Mouse (Mus musculus): ENCODE data around the gene Ppp1r9b. TPM values are rescaled to one million over a fixed set of nuclear protein-coding genes. Genes with fewer than 3 reads are reported as not detected.
A peak's percentile ranks its signal among the peaks of the same experiment; 100 is the strongest.

Ppp1r9b gene
- polyA plus RNA-seq, 1 experiment: 31.4 TPM

- Histone ChIP-seq H3K9me3 (ENCODE audit: control insufficient read depth, low read length) (no peaks in the 10 kb centered on the region), H3K4me3 (replicated peaks) (no peak overlapping the region), H3K36me3 (ENCODE audit: control insufficient read depth) (no peaks in the 10 kb centered on the region), H3K27me3 (ENCODE audit: control insufficient read depth) (peaks cover 23% of the 10 kb centered on the region), H3K4me1 (ENCODE audit: control insufficient read depth) (peaks cover 6% of the 10 kb centered on the region)
- TF ChIP-seq TAL1 (IDR thresholded peaks at IDR 0.05; ENCODE audit: low read length) (no peak), GATA1 (IDR thresholded peaks at IDR 0.05; ENCODE audit: low read length) (no peak)
Measured at GRCm38 (mm10) chr11:94973313-94973712, 17.5 kb upstream of the Ppp1r9b start.

DNA sequence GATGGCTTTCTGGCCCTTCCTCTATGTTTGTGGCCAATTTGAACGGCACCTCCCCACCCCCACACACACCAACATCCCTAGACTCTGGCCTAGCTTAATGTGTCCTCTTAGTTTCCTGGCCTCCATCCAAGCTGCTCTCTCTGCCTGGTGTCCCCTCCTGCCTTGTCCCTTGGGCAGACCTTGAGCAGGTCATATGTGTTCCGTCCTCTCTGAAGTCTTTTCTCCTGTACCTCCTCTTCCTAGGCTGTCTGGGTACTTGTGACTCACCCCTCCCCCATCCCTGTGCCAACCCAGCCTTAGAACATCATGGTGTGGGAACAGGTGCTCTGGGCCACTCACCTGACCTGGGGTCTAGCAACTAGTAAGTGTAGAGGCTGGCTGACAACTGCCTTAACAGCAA, 15.9 kb upstream of the Ppp1r9b start:
- Histone ChIP-seq H3K27me3 (ENCODE audit: control insufficient read depth) (peaks cover 15% of the 10 kb centered on the region), H3K36me3 (ENCODE audit: control insufficient read depth) (no peaks in the 10 kb centered on the region), H3K4me1 (ENCODE audit: control insufficient read depth) (peaks cover 23% of the 10 kb centered on the region), H3K9me3 (ENCODE audit: control insufficient read depth, low read length) (no peaks in the 10 kb centered on the region), H3K4me3 (replicated peaks) (no peak overlapping the region)
- TF ChIP-seq TAL1 (IDR thresholded peaks at IDR 0.05; ENCODE audit: low read length): no peak
- no peak for TF ChIP-seq GATA1 (IDR thresholded peaks at IDR 0.05; ENCODE audit: low read length)

DNA sequence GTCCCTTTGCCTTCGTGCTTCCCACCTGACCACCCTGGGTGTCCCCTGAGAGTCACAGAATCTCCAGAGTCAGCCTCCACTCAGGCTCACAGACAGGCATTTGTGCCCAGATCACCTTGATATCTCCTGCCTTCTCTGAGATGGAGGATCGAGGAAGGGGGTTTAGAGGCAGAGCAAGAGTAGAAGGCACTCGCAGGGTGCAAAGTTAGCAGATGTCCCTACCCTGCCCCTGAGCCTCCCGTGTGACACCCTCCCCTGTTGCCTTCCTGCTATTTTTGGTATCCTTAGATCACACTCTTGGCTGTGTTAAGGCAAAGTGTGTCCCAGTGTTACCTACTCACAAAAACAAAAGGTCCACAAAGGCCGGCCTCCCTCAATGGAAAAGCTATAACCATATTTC, 14.6 kb upstream of the Ppp1r9b start, which contains the start of gene Sgca:
Sgca (minus strand) TSS at position 129 of the 400 bp plus-strand sequence.
- Histone ChIP-seq H3K4me3 (replicated peaks) (no peak within 1 kb of the TSS), H3K27me3 (ENCODE audit: control insufficient read depth) (peaks cover 10% of the 10 kb centered on the region), H3K4me1 (ENCODE audit: control insufficient read depth) (peaks cover 28% of the 10 kb centered on the region), H3K9me3 (ENCODE audit: control insufficient read depth, low read length) (no peaks in the 10 kb centered on the region), H3K36me3 (ENCODE audit: control insufficient read depth) (no peaks in the 10 kb centered on the region)
- TF ChIP-seq TAL1 (IDR thresholded peaks at IDR 0.05; ENCODE audit: low read length) (no peak), GATA1 (IDR thresholded peaks at IDR 0.05; ENCODE audit: low read length) (no peak)

DNA sequence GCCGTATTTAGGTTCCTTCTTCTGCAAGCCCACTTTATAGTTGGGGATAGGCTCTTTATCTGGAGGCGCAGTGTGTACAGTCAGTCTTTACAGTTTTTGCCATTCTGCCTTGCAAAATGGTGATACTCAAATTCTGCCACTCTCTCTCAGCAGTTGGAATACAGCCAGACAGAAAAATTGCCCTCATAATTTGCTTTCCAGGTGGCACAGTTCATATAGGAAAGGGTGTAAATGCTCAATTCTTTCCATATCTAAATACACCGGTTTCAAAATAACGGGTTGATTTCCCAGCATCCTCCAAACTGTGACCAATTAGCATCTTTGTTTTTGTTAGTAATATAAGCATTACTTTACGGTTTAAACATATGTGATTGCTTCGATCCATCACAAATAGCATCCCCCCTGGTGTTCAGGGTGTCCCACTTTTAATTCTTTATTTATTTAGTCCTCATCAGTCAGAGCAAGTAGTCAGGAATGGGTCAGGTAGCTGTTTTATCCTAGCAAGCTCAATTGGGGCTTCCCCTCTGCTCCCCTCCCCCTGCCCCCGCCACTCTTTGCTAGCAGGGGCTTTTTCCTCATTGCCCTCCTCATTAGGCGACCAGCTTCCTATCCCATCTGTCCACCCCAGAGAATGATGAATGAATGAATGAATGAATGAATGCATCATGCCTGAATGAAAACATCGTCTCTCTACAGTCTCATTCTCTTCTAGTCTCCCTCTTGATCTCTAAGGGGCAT, 12.5 kb upstream of the Ppp1r9b start:
- Histone ChIP-seq H3K27me3 (ENCODE audit: control insufficient read depth) (peaks cover 2% of the 10 kb centered on the region; the same call in 1 of the 2 replicates), H3K4me1 (ENCODE audit: control insufficient read depth) (peaks cover 29% of the 10 kb centered on the region), H3K9me3 (ENCODE audit: control insufficient read depth, low read length) (no peaks in the 10 kb centered on the region), H3K36me3 (ENCODE audit: control insufficient read depth) (no peaks in the 10 kb centered on the region), H3K4me3 (replicated peaks) (peak overlapping the region; percentile 49)
- TF ChIP-seq TAL1 (IDR thresholded peaks at IDR 0.05; ENCODE audit: low read length) (no peak), GATA1 (IDR thresholded peaks at IDR 0.05; ENCODE audit: low read length) (no peak)

DNA sequence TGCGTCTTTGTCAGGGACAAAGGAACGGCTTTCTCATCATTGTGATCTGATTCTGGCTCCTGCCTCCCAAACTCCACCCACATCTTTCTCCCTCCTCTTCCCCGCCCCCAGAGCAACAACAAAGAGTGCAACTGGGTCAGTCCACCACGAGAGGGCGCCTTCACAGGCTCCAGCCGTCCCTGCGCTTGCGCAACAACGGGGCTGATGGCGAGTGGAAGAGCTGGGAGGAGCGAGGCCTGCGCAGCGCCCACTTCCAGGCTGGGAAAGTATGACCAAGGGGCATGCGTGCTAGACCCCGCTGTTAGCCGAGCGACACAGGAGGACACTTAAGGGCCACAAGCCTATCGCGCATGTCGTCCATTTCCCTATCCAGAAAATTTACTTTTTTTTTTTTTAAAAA, 11.9 kb upstream of the Ppp1r9b start:
- Histone ChIP-seq H3K36me3 (ENCODE audit: control insufficient read depth) (no peaks in the 10 kb centered on the region), H3K4me3 (replicated peaks) (peak overlapping the region; percentile 49), H3K27me3 (ENCODE audit: control insufficient read depth) (peaks cover 2% of the 10 kb centered on the region; the same call in 1 of the 2 replicates), H3K9me3 (ENCODE audit: control insufficient read depth, low read length) (no peaks in the 10 kb centered on the region), H3K4me1 (ENCODE audit: control insufficient read depth) (peaks cover 35% of the 10 kb centered on the region)
- TF ChIP-seq GATA1 (IDR thresholded peaks at IDR 0.05; ENCODE audit: low read length) (no peak), TAL1 (IDR thresholded peaks at IDR 0.05; ENCODE audit: low read length) (no peak)

DNA sequence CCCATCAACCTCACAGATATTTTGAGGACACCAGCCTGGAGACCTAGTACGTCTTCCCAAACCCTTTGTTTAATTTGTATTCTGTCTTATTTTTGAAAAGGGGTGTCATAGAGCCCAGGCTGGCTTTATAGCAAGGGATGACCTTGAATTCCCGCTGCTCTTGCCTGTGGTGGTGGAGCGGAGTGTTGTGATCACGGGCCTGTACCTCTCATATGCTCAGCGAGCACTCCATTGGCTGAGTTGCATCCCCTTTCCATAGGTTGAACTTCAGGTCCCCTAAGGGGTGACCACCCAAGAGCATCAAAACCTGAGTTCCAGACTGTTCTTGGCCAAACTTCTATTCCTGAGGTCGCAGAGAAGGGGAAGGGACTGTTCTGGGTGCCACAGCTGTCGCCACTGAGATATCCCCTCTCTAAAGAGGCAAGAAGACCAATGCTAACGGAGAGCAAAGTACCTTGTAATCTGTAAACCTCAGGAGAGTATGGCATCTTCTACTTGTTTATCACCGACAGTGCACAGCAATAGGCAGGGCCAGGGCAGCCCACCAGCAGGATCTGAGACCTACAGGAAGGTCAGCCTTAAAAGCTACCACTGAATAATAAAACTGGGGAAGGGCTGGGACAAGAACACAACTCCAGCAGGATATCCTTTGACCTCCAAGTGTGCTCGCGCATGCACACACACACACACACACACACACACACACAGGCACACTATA, 11.2 kb upstream of the Ppp1r9b start:
- Histone ChIP-seq H3K9me3 (ENCODE audit: control insufficient read depth, low read length) (no peaks in the 10 kb centered on the region), H3K27me3 (ENCODE audit: control insufficient read depth) (peaks cover 2% of the 10 kb centered on the region; the same call in 1 of the 2 replicates), H3K4me1 (ENCODE audit: control insufficient read depth) (peaks cover 41% of the 10 kb centered on the region), H3K4me3 (replicated peaks) (peak overlapping the region; percentile 49), H3K36me3 (ENCODE audit: control insufficient read depth) (no peaks in the 10 kb centered on the region)
- TF ChIP-seq TAL1 (IDR thresholded peaks at IDR 0.05; ENCODE audit: low read length) (no peak), GATA1 (IDR thresholded peaks at IDR 0.05; ENCODE audit: low read length) (no peak)

GRCm38 (mm10) chr11:94985140-94985539, 5.7 kb upstream of the Ppp1r9b start:
- peaks cover 71% of the 10 kb centered on the region for H3K4me1 ChIP-seq (ENCODE audit: control insufficient read depth)
- TF ChIP-seq TAL1 (IDR thresholded peaks at IDR 0.05; ENCODE audit: low read length) (no peak), GATA1 (IDR thresholded peaks at IDR 0.05; ENCODE audit: low read length) (no peak)
- H3K9me3 ChIP-seq (ENCODE audit: control insufficient read depth, low read length): no peaks in the 10 kb centered on the region
- H3K27me3 ChIP-seq (ENCODE audit: control insufficient read depth): peaks cover 2% of the 10 kb centered on the region; the same call in 1 of the 2 replicates
- H3K4me3 ChIP-seq (replicated peaks): no peak overlapping the region
- no peaks in the 10 kb centered on the region for H3K36me3 ChIP-seq (ENCODE audit: control insufficient read depth)

DNA sequence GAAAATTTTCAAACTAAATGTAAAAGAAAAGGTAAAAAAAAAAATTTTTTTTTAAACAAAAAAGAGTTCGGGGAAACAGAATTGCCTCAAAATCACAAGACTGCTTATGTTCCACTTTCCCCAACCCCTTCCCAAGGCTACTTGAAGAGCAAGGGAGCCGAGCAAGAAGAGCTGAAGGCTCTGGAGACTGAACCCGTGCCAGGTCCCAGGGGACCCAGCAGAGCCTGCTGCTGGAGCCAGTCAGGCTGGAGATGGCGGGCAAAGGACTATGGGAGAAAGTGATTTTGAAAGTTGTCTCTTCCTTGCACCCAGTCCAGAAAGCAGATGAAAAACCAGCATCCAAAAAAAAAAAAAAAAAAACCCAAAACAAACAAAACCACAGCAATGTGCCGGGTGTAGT, 5.0 kb upstream of the Ppp1r9b start:
- Histone ChIP-seq H3K4me1 (ENCODE audit: control insufficient read depth) (peaks cover 74% of the 10 kb centered on the region), H3K4me3 (replicated peaks) (no peak overlapping the region), H3K36me3 (ENCODE audit: control insufficient read depth) (no peaks in the 10 kb centered on the region), H3K9me3 (ENCODE audit: control insufficient read depth, low read length) (no peaks in the 10 kb centered on the region), H3K27me3 (ENCODE audit: control insufficient read depth) (peaks cover 2% of the 10 kb centered on the region; the same call in 1 of the 2 replicates)
- no peak for TF ChIP-seq GATA1 (IDR thresholded peaks at IDR 0.05; ENCODE audit: low read length)
- TF ChIP-seq TAL1 (IDR thresholded peaks at IDR 0.05; ENCODE audit: low read length): no peak

GRCm38 (mm10) chr11:94986435-94986834, 4.4 kb upstream of the Ppp1r9b start:
- Histone ChIP-seq H3K27me3 (ENCODE audit: control insufficient read depth) (peaks cover 2% of the 10 kb centered on the region; the same call in 1 of the 2 replicates), H3K36me3 (ENCODE audit: control insufficient read depth) (no peaks in the 10 kb centered on the region), H3K4me1 (ENCODE audit: control insufficient read depth) (peaks cover 73% of the 10 kb centered on the region), H3K4me3 (replicated peaks) (no peak overlapping the region), H3K9me3 (ENCODE audit: control insufficient read depth, low read length) (no peaks in the 10 kb centered on the region)
- TF ChIP-seq GATA1 (IDR thresholded peaks at IDR 0.05; ENCODE audit: low read length): no peak
- TF ChIP-seq TAL1 (IDR thresholded peaks at IDR 0.05; ENCODE audit: low read length): no peak
